Mouse (Mus musculus) lung, embryonic 14.5 days (tissue): ENCODE measurements around the gene Psmd4. TPM values are rescaled to one million over a fixed set of nuclear protein-coding genes. Genes with fewer than 3 reads are reported as not detected.

Source experiments
- ATAC-seq: fragments of 200-750 bp; cut with Nextera tagmentation; 2 replicates; pipeline ENCODE4 v1.8.0; 2017; ENCODE audit warnings: mild to moderate bottlenecking, moderate TSS enrichment, moderate library complexity; ENCODE audit not compliant: insufficient read depth
- DNase-seq: peaks from one replicate; pipeline ENCODE4 v3.0.0-alpha.2; 2015
- H3K27ac ChIP-seq: fragments of 300-500 bp; sonication (generic); 2 replicates; pipeline ENCODE4 v1.5.1; 2014; ENCODE audit warnings: low read depth, mild to moderate bottlenecking, moderate library complexity
- H3K27me3 ChIP-seq: fragments of 300-500 bp; sonication (generic); 2 replicates; pipeline ENCODE4 v1.6.1; 2014; ENCODE audit warnings: low read length, control low read depth; ENCODE audit not compliant: insufficient read depth
- H3K36me3 ChIP-seq: fragments of 300-500 bp; sonication (generic); 2 replicates; pipeline ENCODE4 v1.6.1; 2014; ENCODE audit warnings: control low read depth; ENCODE audit not compliant: insufficient read depth
- H3K4me1 ChIP-seq: fragments of 300-500 bp; sonication (generic); 2 replicates; pipeline ENCODE4 v1.6.1; 2014; ENCODE audit warnings: antibody characterized with exemption, control low read depth; ENCODE audit not compliant: insufficient read depth
- H3K4me2 ChIP-seq: fragments of 300-500 bp; sonication (generic); 2 replicates; pipeline ENCODE4 v1.6.1; 2014; ENCODE audit warnings: mild to moderate bottlenecking
- H3K4me3 ChIP-seq: fragments of 300-500 bp; sonication (generic); 2 replicates; pipeline ENCODE4 v1.5.1; 2014; ENCODE audit warnings: low read depth, low read length
- H3K9ac ChIP-seq: fragments of 300-500 bp; sonication (generic); 2 replicates; pipeline ENCODE4 v1.6.1; 2014
- H3K9me3 ChIP-seq: fragments of 300-500 bp; sonication (generic); 2 replicates; pipeline ENCODE4 v1.6.1; 2016; ENCODE audit warnings: low read depth, low read length, control low read depth
- CTCF ChIP-seq: IDR thresholded peaks from 2 replicates; pipeline ENCODE4 v1.5.1; 2016; ENCODE audit warnings: antibody characterized with exemption, low read depth
- WGBS: fragments of 180-500 bp; shearing (Covaris S2); extraction: QIAGEN DNeasy Blood & Tissue Kit; methylation state at CpG from one replicate; pipeline ENCODE4 v1.1.7; 2014; 5-methylcytosine and 5-hydroxymethylcytosine counted together
- polyA plus RNA-seq: library from polyadenylated mRNA; unstranded; fragments of >200 nt; fragmentation: Nextera tagmentation; extraction: Ambion mirVana; gene quantifications from 2 replicates; pipeline ENCODE4 v1.2.1, GENCODE M21; 2014

The Psmd4 gene
- polyA plus RNA-seq = 236 and 250 TPM in 2 replicates

DNA sequence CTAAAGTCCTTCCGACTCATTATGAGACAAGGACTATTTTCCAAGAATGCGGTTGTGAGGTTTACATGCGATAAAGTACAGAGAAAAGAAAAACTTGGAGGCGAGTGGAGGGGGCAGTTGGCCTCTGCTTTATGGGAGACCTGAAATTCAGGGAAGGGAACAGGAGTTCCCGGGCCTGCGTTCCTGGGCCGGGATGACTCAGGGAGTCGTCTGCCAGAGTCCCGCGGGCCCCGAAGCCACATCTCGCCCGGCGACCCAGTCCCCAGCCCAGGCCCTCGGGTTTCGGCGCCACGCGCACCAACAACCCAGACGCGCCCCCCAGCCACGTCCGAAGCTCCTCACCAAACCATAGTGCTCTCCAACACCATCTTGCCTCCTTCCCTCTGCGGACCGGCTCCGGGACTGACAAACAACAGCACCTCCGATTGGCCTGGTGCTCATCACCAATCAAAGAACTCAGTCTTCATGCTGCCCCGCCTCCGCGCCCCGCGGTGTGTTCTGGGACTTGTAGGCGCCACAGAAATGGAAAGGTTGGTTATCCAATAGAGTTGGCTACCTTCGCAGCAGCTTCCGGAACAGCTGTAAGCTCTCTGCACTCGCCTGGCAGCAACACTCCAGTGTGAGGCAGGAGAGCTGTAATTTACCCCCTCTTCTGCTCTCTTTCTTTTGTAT, at the start of gene Psmd4:
TSS of gene Psmd4 (minus strand) at position 449 of the 672 bp plus-strand sequence.
- Histone ChIP-seq H3K27ac (peak within 1 kb of the TSS; percentile 47), H3K4me2 (peak within 1 kb of the TSS; percentile 87), H3K4me3 (peak within 1 kb of the TSS; percentile 90), H3K4me1 (peaks cover 6% of the 10 kb centered on the region; the same call in 1 of the 2 replicates), H3K36me3 (peaks cover 20% of the 10 kb centered on the region), H3K9me3 (no peaks in the 10 kb centered on the region), H3K9ac (peak within 1 kb of the TSS; percentile 85), H3K27me3 (no peaks in the 10 kb centered on the region)
- ATAC-seq = peak; percentile 99
- DNase-seq = peak; percentile 99
- no peak for TF ChIP-seq CTCF
- WGBS = under 1% methylated on average over 36 of the region's 36 CpGs

DNA sequence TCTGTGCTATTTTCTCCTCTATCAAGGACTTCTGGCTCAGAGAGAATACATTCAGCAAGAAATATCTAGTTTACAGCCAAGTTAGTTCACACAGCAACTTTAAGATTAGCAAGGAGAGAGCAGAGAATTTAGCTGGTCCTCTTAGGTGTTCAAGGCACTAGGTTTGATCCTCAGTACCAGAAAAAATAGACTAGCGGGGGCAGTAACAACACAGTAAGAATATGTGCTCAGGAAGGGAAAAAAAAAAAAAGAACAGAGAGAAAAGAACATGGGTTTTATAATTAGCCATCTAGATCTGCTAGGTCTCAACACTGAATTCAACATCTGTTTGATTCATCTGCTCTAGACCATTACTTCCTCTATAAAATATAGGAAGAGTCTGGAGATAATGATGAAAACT, 45.7 kb upstream of the Psmd4 start:
- Histone ChIP-seq H3K36me3 (0 out of 2 replicates have a peak, but pooled peaks cover 13% of the 10 kb centered on the region), H3K4me3 (no peak overlapping the region), H3K4me2 (no peak overlapping the region), H3K9me3 (no peaks in the 10 kb centered on the region), H3K27ac (no peak overlapping the region), H3K4me1 (no peaks in the 10 kb centered on the region), H3K9ac (no peak overlapping the region), H3K27me3 (no peaks in the 10 kb centered on the region)
- no peak for TF ChIP-seq CTCF
- WGBS = 92% methylated on average over 1 of the region's 1 CpGs
- no peak for DNase-seq
- no peak for ATAC-seq

DNA sequence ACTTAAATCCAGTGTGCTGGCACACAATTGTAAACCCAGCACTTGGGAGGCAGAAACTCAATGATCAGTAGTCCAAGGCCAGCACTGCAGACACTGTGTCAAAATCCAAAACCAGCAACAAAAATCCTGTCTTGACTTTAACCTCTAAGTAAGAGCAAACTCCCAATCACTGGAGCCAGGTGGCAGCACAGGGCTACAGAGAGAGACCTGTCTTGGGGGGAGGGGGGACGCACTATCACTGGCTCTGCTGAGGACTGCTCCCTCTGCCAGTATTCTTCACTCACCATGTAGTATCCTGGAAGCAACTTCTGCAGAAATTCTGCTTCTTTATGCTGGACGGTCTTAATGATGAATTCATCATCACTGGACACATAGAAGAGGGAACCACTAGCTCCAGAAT, 29.2 kb upstream of the Psmd4 start:
- Histone ChIP-seq H3K27ac (no peak overlapping the region), H3K9ac (no peak overlapping the region), H3K36me3 (peaks cover 84% of the 10 kb centered on the region), H3K4me1 (no peaks in the 10 kb centered on the region), H3K4me3 (no peak overlapping the region), H3K4me2 (no peak overlapping the region), H3K9me3 (no peaks in the 10 kb centered on the region), H3K27me3 (no peaks in the 10 kb centered on the region)
- TF ChIP-seq CTCF = no peak
- 89% methylated on average over 2 of the region's 2 CpGs for whole genome bisulfite sequencing
- ATAC-seq (no peak), DNase-seq (no peak)

DNA sequence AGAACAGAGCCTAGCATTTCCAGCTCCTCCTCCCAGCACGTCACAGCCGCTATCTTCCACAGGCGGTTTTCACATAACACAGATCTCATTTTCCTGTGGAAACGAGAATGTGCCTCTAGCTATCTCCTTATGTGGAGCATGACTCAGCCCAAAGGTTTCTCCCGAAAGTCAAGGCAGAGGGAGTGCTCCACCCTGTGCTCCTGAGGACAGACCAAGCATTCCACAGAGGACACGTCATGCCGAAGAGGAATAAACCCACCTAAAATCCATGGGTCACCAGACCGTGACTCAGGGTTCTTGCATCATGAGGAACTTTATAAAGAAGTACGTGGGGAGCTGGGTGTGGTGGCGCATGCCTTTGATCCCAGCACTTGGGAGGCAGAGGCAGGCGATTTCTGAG, 24.2 kb upstream of the Psmd4 start:
- no peaks in the 10 kb centered on the region for H3K27me3 ChIP-seq
- H3K27ac ChIP-seq = no peak overlapping the region
- H3K4me1 ChIP-seq = no peaks in the 10 kb centered on the region
- TF ChIP-seq CTCF = no peak
- H3K9me3 ChIP-seq = no peaks in the 10 kb centered on the region
- 86% methylated on average over 11 of the region's 11 CpGs for WGBS
- DNase-seq (no peak), ATAC-seq (no peak)
- H3K4me3 ChIP-seq = no peak overlapping the region
- no peak overlapping the region for H3K4me2 ChIP-seq
- peaks cover 96% of the 10 kb centered on the region for H3K36me3 ChIP-seq
- no peak overlapping the region for H3K9ac ChIP-seq

DNA sequence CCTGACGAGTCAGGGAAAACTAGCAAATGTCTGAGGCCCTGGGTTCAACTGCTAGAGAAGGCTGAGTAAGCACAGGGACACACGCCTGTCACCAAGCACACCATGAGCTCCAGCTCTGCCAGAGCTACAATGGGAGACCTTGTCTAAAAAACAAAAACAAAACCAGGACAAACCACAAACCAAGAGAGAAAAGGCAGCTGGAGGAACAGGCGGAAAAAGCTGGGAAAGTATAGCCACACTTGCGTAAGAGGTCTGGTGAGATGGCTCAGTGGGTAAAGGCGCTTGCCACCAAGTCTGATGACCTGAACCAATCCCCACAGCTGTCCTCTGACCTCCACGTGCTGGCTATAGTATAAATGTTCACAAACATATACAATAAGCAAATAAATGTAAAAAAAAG, 23.7 kb upstream of the Psmd4 start:
- DNase-seq (no peak), ATAC-seq (no peak)
- WGBS = 85% methylated on average over 6 of the region's 6 CpGs
- no peak overlapping the region for H3K27ac ChIP-seq
- H3K9me3 ChIP-seq = no peaks in the 10 kb centered on the region
- H3K4me3 ChIP-seq = no peak overlapping the region
- no peak overlapping the region for H3K9ac ChIP-seq
- H3K36me3 ChIP-seq = peaks cover 96% of the 10 kb centered on the region
- H3K27me3 ChIP-seq = no peaks in the 10 kb centered on the region
- H3K4me2 ChIP-seq = no peak overlapping the region
- TF ChIP-seq CTCF = no peak
- no peaks in the 10 kb centered on the region for H3K4me1 ChIP-seq

DNA sequence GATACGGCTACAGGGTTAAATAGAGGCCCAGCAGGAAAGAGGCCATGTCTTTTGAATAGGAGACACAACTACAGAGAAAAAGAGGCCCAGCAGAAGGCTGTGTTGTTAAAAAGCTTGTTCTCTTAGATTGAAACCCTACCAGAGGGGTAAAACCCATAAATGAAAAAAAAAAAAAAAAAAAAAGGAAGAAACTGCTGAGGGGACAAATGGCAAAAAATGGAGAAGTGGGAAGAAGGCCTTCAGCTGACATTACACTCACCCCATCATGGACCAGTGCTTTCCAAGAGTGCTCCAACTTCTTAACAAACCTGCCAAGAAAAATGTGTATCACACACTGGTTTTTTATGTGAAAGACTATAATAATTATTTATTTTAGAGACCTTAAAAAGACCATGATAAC, 23.1 kb upstream of the Psmd4 start:
- WGBS = 86% methylated on average over 1 of the region's 1 CpGs
- H3K4me1 ChIP-seq = no peaks in the 10 kb centered on the region
- no peak for TF ChIP-seq CTCF
- H3K4me3 ChIP-seq = no peak overlapping the region
- no peak overlapping the region for H3K9ac ChIP-seq
- ATAC-seq (no peak), DNase-seq (no peak)
- H3K36me3 ChIP-seq = peaks cover 96% of the 10 kb centered on the region
- no peaks in the 10 kb centered on the region for H3K9me3 ChIP-seq
- no peak overlapping the region for H3K27ac ChIP-seq
- no peak overlapping the region for H3K4me2 ChIP-seq
- no peaks in the 10 kb centered on the region for H3K27me3 ChIP-seq

DNA sequence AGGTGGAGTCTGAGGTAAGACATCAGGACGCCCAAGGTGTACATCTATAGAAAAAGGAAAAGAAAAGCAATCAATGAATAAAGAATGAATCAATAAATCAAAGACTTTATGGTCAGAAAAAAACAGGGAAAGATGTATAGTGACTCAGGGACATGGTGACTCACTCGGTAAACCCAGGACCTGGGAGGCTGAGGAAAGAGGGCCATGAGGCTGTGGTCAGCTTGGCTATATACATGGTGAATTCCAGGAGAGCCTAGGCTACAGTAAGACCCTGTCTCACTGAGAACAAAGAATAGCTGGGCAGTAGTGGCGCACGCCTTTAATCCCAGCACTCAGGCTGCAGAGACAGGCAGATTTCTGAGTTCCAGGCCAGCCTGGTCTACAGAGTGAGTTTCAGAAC, 21.3 kb upstream of the Psmd4 start:
- no peak overlapping the region for H3K4me3 ChIP-seq
- H3K36me3 ChIP-seq = peaks cover 95% of the 10 kb centered on the region
- H3K4me2 ChIP-seq = no peak overlapping the region
- no peak overlapping the region for H3K27ac ChIP-seq
- no peak for TF ChIP-seq CTCF
- no peak overlapping the region for H3K9ac ChIP-seq
- H3K27me3 ChIP-seq = no peaks in the 10 kb centered on the region
- WGBS = 90% methylated on average over 4 of the region's 4 CpGs
- no peak for DNase-seq
- ATAC-seq = no peak
- H3K4me1 ChIP-seq = no peaks in the 10 kb centered on the region
- H3K9me3 ChIP-seq = no peaks in the 10 kb centered on the region

DNA sequence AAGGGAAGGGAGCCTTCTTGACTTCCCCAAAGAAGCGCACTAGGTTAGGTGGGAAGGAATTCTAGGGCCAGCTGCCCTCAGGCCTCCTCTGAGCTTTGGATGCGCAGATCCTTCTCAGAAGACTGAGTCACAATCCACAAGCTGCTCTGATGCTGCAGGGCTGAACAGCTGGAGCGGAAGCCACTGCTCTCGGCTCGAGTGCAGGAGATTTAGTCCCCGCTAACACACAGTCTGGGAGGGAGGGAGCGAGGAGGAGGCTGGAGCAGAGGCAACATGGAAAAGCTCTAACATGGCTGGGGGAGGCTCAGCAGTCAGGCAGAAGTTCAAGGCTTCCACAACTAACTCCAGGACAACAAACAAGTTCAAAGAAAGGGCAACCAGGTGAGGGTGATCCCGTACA, 15.7 kb upstream of the Psmd4 start:
- ATAC-seq (no peak), DNase-seq (no peak)
- WGBS = 78% methylated on average over 8 of the region's 8 CpGs
- Histone ChIP-seq H3K27ac (no peak overlapping the region), H3K9me3 (no peaks in the 10 kb centered on the region), H3K4me2 (no peak overlapping the region), H3K4me3 (no peak overlapping the region), H3K36me3 (peaks cover 47% of the 10 kb centered on the region), H3K27me3 (no peaks in the 10 kb centered on the region), H3K4me1 (no peaks in the 10 kb centered on the region), H3K9ac (no peak overlapping the region)
- TF ChIP-seq CTCF = no peak
